Mouse (Mus musculus) erythroblast, embryonic 14.5 days (primary cell): Measurements from ENCODE around the gene Cdk14.

ENCODE experiments used
- GATA1 ChIP-seq: IDR thresholded peaks from 2 replicates; pipeline ENCODE4 v1.6.1; 2012; ENCODE audit warnings: low read length, inconsistent platforms, mixed read lengths
- TAL1 ChIP-seq: IDR thresholded peaks from 3 replicates; pipeline ENCODE4 v1.6.1; 2012; ENCODE audit warnings: low read length, inconsistent platforms, mixed read lengths

DNA sequence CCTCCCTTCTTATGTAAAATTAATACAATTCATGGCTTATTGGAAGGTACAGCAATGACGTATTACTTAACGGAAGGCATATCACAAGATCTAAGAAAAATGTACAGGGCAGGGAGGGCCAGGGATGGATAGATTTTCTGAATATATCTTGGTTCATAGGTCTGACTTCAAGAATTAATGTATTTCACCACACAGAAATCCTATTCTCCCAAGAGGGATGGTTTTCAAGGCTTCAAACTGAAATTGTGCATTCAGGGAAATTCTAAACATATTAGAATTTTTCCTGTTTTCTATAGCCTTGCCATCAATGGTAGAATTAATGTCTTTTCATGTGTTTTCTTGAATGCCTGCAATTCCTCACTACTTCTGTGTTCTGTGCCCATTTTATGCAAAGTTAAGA is 593.2 kb downstream of the Cdk14 start:
- TF ChIP-seq GATA1: no peak
- TF ChIP-seq TAL1: no peak
